Mouse (Mus musculus) frontal cortex, postnatal 25 days (tissue): Measurements from ENCODE around the gene Casz1.
A peak's percentile ranks its signal among the peaks of the same experiment; 100 is the strongest.

Experiments used
- DNase-seq, 2 experiments: peaks; one replicate each; pipeline ENCODE4 v3.0.0; 2022; ENCODE audit warnings: low spot score in 2 of 2

Casz1 gene

DNA sequence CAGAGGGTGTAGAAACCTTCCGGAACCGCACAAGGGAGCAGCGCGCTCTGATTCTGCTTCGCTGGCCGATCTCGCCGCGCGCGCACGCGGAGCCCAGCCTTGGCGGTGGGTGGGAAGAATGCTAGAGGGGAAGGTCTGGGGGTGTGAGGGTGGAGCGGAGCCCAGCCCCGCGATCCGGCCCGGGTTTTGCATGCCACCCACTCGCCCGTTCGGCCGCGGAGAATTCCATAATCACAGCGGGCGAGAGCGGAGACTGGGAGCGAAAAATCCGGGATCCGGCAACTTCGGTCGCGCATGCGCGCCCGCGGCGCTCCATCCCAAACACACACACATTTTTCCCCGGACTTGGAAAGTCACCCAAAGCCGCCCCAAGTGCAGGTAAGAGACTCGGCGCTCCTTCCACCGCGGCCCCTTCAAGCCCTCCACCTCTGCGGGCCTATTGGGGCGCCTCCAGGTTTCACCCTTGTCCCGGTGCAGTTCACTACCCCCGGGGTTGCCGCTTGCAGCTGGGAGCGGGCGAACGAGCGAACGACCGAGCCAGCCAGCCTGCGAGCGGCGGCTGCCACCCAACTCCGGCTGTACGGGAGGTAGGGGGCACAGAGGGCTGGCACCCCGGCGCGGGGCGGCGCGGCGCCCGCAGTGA is at the start of gene Casz1:
Casz1 (plus strand) TSS at position 293 of the 643 bp plus-strand sequence.
- peak; percentile 74 to 81 for DNase-seq

- DNase-seq = no peak
Measured at GRCm38 (mm10) chr4:148758863-148759262, 45.4 kb upstream of the Casz1 start.

DNA sequence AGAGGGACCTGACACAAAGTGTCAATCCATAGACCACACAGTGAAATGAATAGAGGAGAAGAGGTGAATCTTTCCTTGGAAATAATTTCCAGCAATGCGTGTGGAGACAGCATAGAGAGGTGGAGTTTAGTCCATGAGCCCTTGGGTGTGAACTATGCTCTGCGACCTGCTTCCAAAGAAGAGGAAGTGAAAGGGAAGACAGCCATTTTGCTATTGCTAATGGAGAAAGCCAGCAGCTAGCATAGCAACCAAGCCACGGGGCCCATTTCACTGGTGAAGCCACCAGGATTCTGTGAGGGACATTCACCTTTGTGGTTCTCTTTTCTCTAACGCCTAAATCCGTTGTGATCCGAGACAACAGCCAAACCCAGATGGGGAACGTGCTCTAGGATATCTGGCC is 44.1 kb upstream of the Casz1 start:
- no peak for DNase-seq

DNA sequence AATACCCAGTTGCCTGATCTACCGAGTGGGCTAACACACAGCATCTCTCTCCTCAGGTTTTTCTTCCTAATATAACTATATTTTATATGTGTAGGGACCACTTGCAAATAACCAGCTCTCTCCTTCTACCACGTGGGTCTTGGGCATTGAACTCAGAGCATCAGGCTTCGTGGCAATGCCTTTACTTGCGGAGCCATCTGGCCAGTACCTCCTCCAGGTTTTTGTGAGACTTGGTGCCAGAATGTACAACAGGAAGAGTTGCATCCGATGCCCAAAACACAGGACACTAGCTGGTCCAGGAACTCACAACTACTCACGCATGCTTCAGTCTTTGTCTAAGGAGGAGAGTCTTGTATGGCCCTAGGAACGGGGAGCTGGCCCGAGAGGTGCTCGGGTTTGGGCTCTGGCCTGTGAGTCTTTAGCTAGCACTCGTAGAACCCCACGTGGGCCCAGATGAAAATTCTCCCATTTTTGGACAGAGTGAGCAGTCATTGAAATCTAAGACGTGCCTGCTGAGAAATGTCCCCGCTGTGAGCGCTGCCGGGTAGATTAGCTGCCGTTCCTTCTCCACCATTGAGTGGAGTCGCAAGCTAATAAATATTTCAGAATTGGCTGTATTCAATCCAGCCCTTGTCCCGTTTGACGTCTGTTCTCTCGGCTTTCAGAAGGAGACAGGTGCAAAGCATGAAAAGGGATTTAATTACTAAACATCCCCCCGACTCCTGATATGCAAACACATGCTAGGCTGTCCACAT is 38.0 kb upstream of the Casz1 start:
- no peak for DNase-seq

GRCm38 (mm10) chr4:148767655-148768305 is 36.4 kb upstream of the Casz1 start:
- no peak for DNase-seq

GRCm38 (mm10) chr4:148768649-148769048 is 35.6 kb upstream of the Casz1 start:
- no peak for DNase-seq

- no peak for DNase-seq
Measured at GRCm38 (mm10) chr4:148770582-148771408, 33.4 kb upstream of the Casz1 start.

DNA sequence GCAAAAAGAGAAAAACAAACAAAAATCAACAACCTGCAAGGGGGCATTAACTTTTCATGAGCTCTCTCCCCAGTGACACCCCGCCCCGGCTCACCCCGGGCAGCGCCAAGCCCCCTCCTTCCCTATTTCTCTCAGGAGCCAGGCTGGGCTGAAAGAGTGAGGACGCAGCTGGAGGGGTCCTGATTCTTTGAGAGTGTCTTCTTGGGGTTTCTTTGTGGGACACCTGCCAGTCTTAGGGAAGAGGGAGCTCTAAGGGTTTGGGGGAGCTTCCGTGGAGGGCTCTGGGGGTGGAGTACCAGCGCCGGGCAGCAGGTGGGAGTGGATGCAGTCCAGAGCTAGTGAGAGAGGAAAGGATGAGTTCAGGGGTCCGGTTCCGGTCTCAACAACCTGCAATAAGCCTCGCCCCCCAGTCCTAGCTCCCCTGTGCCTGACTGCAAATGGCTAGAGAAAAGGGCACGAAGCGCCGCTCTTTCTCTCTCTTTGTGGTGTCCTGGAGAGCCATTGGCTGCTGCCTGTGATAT is 32.8 kb upstream of the Casz1 start:
- DNase-seq = no peak

DNA sequence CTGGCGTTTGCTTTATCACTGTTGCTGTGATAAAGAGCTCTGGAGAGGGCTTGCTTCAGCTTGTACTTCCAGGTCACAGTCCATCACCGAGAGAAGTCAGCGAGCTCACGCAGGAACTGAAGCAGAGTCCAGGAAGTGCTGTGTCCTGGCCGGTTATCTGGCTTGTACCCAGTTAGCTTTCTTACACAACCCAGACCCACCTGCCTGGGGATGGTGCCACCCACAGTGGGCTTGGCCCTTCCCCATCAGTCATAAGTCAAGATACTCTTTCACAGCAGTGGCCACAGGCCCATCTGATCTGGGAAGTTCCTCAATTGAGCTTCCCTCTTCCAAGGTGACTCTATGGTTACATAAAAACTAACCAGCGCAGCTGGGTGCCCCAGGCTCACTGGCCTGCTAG is 31.6 kb upstream of the Casz1 start:
- no peak for DNase-seq

- no peak for DNase-seq
Measured at GRCm38 (mm10) chr4:148774036-148774435, 30.2 kb upstream of the Casz1 start.

DNA sequence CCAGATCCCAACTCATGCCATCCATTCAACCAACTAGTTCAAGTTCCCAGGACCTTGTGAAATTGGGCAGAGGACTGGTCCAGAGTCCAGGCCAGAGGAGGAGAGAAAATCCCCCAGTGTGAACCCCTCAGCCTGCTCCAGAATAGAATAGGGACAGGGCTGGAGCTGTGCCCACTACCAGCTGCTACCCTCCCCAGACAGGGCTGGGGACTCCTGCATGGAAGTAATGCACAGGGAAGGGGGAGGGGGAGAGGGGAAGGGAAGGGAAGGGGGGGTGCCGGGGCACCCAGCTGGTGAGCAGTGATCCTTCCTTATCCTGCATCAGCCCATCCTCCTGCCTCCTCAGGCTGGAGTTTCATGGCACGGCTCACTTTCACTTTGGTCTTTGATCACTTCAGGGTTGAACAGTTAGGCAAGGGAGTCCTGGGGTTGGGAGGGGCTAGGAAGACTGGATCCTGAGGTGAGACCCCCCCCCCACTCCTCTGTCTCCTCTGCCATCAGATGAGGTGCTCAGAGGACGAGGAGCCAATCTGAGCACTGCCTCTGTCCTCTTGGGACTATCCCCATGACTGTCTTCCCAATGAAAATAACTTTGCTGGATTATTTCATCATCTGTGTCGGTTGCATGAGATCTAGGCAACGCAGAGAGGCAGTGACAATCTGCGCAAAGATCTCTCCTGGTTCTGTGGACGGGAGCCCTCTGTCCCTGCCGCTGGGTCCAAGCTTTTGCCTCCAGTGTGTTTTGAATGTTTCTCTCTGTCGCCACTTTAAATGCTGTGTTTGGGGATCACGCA is 28.6 kb upstream of the Casz1 start:
- no peak for DNase-seq

DNA sequence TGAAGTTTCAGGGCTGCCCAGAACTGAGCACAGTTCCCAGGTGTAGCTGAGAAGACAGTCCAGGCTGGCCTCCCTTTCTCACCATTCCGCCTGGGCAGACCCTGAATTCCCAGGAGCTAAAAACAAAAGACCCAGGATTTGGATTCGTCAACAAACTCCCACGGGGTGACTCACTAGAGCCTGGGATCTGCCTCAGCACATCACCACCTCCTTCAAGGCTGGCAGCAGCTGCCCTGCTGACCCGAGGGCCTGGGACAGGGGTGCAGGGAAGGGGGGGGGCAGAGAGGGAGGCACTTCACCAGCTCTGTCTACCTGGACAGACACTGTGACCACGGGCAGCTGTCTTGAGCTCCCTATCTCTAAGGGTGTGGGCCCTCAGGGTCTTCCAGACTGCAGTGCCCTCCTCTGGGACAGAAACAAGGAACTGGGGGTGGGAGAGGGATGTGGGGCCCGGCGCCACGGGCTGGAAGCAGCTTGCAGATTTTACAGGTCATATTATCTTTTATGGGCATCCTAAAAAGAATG is 24.1 kb upstream of the Casz1 start:
- DNase-seq = no peak

GRCm38 (mm10) chr4:148781516-148781915 is 22.7 kb upstream of the Casz1 start:
- no peak for DNase-seq

DNA sequence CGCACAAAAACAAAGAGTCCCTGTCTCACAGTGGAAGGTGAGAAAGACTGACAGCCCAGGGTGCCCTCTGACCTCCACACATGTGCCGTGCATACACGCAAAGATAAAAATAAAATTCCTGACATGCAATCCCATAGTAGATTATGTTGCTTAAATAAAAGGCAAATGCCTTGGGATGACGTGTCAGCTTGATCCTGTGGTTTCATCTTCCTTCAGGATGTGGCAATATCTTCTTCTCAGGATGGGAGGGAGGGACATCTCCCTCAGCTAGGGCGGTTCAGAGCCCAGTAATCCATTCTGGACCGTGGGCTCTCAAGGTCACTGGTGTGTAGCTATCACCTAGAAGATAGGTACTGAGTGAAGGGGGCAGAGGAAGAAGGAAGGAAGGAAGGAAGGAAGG is 21.3 kb upstream of the Casz1 start:
- DNase-seq = no peak

DNA sequence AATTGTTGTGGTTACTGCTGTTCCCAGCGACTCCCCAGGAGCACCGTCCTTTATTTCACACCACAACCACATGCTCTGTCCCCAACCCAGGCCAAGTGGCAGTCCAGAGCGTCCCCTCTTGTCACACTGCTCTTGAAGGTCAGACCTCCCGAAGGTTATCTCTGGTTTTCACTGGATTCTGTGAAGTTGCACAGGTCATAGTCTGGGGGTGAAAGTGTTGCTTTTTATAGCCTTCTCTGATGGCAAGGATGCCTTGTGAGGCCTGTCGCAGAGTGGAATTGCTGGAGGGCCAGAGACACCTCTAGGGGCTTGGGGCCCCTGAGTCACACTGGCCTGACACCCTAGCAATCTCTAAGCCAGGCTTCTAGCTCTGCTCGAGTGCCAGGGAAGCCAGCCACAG is 20.5 kb upstream of the Casz1 start:
- DNase-seq = no peak

DNA sequence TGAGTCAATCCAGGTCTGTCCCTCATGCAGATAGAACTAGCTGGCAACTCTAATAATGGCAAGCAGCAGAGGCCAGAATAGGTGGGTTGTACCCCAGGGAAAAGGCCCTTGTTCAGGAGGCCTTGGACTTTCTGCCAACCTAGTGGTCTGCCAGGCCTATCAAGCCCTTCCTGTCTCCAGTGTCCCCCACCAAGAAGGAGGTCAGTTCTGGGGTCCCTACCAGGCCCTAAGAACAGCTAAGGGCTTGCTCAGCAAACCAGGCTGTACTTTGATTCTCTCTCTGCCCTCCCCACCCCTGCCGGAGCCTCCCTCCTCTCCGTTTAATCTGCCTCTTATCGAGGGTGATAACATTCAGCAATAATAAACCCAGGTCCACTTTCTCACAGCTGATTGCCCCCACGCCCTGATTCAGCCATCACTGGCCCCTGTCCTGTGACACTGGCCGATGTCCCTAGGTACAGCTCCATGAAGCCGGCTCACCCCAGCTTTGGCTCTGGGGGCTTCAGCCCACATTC is 19.1 kb upstream of the Casz1 start:
- no peak for DNase-seq

DNA sequence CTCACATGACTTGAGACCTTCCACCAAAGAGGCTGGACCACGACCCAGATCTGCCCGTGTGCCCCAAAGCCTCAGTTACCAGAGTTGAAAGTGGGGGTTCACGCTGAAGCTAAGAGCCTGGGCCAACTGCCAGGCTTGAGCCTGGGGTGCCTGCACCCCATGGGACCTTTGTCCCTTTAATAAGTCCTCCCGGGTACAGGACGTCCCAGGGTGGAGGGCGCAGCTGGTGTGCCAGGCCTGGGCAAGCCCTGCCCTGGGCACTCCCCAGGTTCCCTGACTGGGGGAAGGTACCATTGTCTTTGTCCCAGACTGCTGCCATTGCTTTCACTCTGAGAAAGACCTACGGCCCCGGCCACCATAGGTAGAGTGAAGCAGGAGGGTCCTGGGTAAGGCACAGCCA is 18.2 kb upstream of the Casz1 start:
- no peak for DNase-seq

DNA sequence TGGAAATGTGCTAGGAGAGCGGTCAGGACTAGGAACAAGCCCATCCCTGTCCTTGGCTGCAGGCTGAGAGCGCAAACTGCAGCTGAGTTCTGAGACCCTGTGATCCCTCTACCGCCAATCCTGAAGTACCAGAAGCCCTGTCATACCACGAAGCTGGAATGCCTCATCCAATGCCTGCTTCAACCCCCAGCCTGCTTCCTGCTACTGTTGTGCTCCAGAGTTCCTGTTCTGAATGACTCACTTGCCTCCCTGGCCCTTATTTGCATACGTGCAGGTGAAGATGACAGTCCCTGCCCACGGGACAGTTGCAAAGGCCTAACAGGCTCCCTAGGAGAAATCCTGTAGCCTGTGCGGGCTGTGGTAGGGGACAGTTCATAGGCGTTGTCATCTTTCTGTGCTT is 13.3 kb upstream of the Casz1 start:
- no peak for DNase-seq

DNA sequence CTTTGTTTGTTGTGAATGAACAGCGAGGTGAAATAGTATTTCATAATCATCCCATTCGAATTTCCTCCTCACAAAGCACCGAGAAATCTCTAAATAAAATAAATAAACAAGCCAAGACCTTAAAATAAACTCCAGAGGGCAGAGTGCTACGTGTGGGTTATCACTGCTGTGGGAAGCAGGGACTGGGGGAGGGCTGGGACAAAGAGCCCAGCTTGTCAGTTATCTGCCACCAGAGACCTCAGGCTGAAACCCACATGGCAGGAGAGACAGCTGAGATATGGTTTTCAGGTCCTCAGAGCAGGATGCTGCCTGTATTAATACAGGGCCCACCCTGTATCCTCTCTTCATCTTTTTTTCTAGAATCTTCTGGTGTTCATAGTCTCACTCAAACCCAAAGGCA is 9.2 kb upstream of the Casz1 start:
- no peak for DNase-seq

- no peak for DNase-seq
Measured at GRCm38 (mm10) chr4:148797475-148798324, 6.5 kb upstream of the Casz1 start.
